9 mouse cellular contexts compared by ENCODE assay signal in the genomic region with DNA sequence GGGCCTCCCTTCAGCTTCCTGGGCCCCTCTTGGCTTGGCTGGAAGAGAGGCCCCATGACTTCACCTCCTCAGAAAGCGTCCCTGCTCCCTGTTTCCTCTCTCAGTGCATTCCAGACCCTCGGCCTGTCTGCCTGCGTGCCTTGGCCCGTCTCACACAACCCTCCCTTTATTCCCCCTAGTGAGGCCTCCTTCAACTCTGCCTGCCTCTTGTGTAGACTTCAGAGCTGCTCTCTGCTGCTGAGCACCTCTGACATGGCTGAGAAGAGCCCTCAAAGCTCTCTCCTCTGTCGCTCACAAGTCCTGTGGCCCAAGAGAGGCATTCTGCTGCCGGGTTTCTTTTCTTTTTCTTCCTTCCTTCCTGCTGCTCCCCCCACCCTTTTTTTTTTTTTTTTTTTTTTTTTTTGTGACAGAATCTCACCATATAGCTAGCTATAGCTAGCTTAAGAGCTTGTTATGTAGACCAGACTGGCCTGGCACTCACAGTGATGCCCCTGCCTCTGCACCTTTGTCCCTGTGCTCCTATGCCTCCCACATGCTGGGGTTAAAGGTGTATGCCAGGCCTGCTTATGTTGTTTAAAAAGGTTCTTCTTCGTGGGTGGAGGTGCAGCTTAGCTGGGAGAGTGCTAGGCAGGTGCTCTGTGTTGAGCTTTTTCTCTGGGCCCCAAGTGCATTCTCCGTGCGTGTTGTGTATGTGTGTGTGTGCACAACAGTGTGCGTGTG. TPM values are rescaled to one million over a fixed set of nuclear protein-coding genes. Genes with fewer than 3 reads are reported as not detected.
DNase-seq lines count a peak whose midpoint lies in the region; ATAC-seq and TF ChIP-seq lines count a peak whose summit lies in the region.
"Had no signal": no experiment of that assay in that cellular context is flagged by ENCODE, and none has a peak within 500 bp of the region (broad histone marks: within the 10 kb centered on the region; RNA-seq: fewer than 3 reads in every experiment).

No protein-coding gene starts in this region.

- H3K4me1 ChIP-seq in midbrain, embryonic 10.5 days, result peaks cover 39% of the 10 kb centered on the region
- H3K4me1 ChIP-seq in midbrain, postnatal 0 days (ENCODE audit: insufficient read depth, low read length), result no peaks in the 10 kb centered on the region
- peaks cover 46% of the 10 kb centered on the region for H3K4me1 ChIP-seq in heart, embryonic 16.5 days (ENCODE audit: control insufficient read depth, insufficient read depth, low read length)
- H3K4me1 ChIP-seq in liver, postnatal 0 days (ENCODE audit: insufficient read depth), result peaks cover 66% of the 10 kb centered on the region
- peaks cover 85% of the 10 kb centered on the region for H3K4me1 ChIP-seq in thymus, adult 2 months (replicated peaks; ENCODE audit: control insufficient read depth, insufficient read depth, low read length)

- H3K36me3 ChIP-seq in midbrain, embryonic 10.5 days, result no peaks in the 10 kb centered on the region
- no peaks in the 10 kb centered on the region for H3K36me3 ChIP-seq in midbrain, postnatal 0 days (ENCODE audit: insufficient read depth, low read length)
- no peaks in the 10 kb centered on the region for H3K36me3 ChIP-seq in heart, embryonic 16.5 days (ENCODE audit: control insufficient read depth, insufficient read depth)
- H3K36me3 ChIP-seq in liver, postnatal 0 days (replicated peaks; ENCODE audit: insufficient read depth, low read length), result peaks cover 8% of the 10 kb centered on the region; the same call in 1 of the 2 replicates
- peaks cover 16% of the 10 kb centered on the region for H3K36me3 ChIP-seq in thymus, adult 2 months (ENCODE audit: control insufficient read depth, insufficient read depth, low read length)

- no peak for TF ChIP-seq EP300 in liver, postnatal 0 days (IDR thresholded peaks at IDR 0.05; ENCODE audit: low read depth)

- H3K9ac ChIP-seq in midbrain, postnatal 0 days (replicated peaks; ENCODE audit: low read length, poor library complexity, severe bottlenecking), result no peak overlapping the region
- peak overlapping the region; percentile 69 for H3K9ac ChIP-seq in heart, embryonic 16.5 days (ENCODE audit: low read length)
- peak overlapping the region; percentile 27 for H3K9ac ChIP-seq in liver, postnatal 0 days (replicated peaks)

- peak; percentile 36; the same call in 1 of the 2 replicates for TF ChIP-seq POLR2A in thymus, adult 2 months (IDR thresholded peaks at IDR 0.05; ENCODE audit: control insufficient read depth, extremely low read depth, insufficient read depth, low read length, poor library complexity)

- no peak for ATAC-seq in midbrain, postnatal 0 days (ENCODE audit: low FRiP score)
- ATAC-seq in heart, embryonic 16.5 days (replicated peaks; ENCODE audit: extremely low read depth, insufficient read depth, low FRiP score), result peak; percentile 83
- ATAC-seq in liver, postnatal 0 days, result no peak
- no peak for ATAC-seq in erythroblast, adult 5-6 weeks (replicated peaks; ENCODE audit: low FRiP score, poor library complexity, severe bottlenecking)

- no peaks in the 10 kb centered on the region for H3K27me3 ChIP-seq in midbrain, embryonic 10.5 days (ENCODE audit: low read depth, poor library complexity, severe bottlenecking)
- no peaks in the 10 kb centered on the region for H3K27me3 ChIP-seq in midbrain, postnatal 0 days (ENCODE audit: insufficient read depth, low read length)
- H3K27me3 ChIP-seq in heart, embryonic 16.5 days (ENCODE audit: control insufficient read depth, insufficient read depth, low read length), result no peaks in the 10 kb centered on the region
- H3K27me3 ChIP-seq in liver, postnatal 0 days (ENCODE audit: insufficient read depth, low read length), result no peaks in the 10 kb centered on the region
- no peaks in the 10 kb centered on the region for H3K27me3 ChIP-seq in thymus, adult 2 months (ENCODE audit: control insufficient read depth, insufficient read depth, low read length)

- no peak overlapping the region for H3K4me3 ChIP-seq in midbrain, embryonic 10.5 days
- no peak overlapping the region for H3K4me3 ChIP-seq in midbrain, postnatal 0 days (ENCODE audit: low read depth, low read length)
- H3K4me3 ChIP-seq in heart, embryonic 16.5 days (ENCODE audit: low read length), result no peak overlapping the region
- no peak overlapping the region for H3K4me3 ChIP-seq in liver, postnatal 0 days (ENCODE audit: low read depth, low read length)
- peak overlapping the region; percentile 5 for H3K4me3 ChIP-seq in thymus, adult 2 months (ENCODE audit: control insufficient read depth, insufficient read depth, low read length)
- H3K4me3 ChIP-seq: myocyte had no signal

- H3K4me2 ChIP-seq in midbrain, postnatal 0 days (ENCODE audit: low read depth, low read length, poor library complexity, severe bottlenecking), result no peak overlapping the region
- H3K4me2 ChIP-seq in heart, embryonic 16.5 days (ENCODE audit: low read depth, low read length), result peak overlapping the region; percentile 30
- H3K4me2 ChIP-seq in liver, postnatal 0 days (ENCODE audit: low read depth, low read length), result peak overlapping the region; percentile 27; the same call in 1 of the 2 replicates

- no peak for DNase-seq in midbrain, embryonic 10.5 days (ENCODE audit: low spot score)
- no peak for DNase-seq in midbrain, postnatal 0 days (ENCODE audit: low spot score)
- no peak for DNase-seq in liver, postnatal 0 days
- peak; percentile 60 for DNase-seq in thymus, adult 2 months
- DNase-seq in left cerebral cortex, adult 9 months (ENCODE audit: low spot score in 2 of 2), result no peak
- DNase-seq in adrenal gland, postnatal 4 days (ENCODE audit: low spot score in 2 of 2), result no peak

- no peaks in the 10 kb centered on the region for H3K9me3 ChIP-seq in midbrain, embryonic 10.5 days (replicated peaks)
- no peaks in the 10 kb centered on the region for H3K9me3 ChIP-seq in midbrain, postnatal 0 days (ENCODE audit: low read length)
- no peaks in the 10 kb centered on the region for H3K9me3 ChIP-seq in heart, embryonic 16.5 days (replicated peaks; ENCODE audit: control insufficient read depth, low read length)
- no peaks in the 10 kb centered on the region for H3K9me3 ChIP-seq in liver, postnatal 0 days (ENCODE audit: low read length)

- TF ChIP-seq CTCF in midbrain, postnatal 0 days (IDR thresholded peaks at IDR 0.05), result no peak
- no peak for TF ChIP-seq CTCF in liver, postnatal 0 days (IDR thresholded peaks at IDR 0.05; ENCODE audit: low read depth)
- no peak for TF ChIP-seq CTCF in thymus, adult 2 months (IDR thresholded peaks at IDR 0.05; ENCODE audit: borderline replicate concordance, control insufficient read depth, extremely low read depth, insufficient read depth, low read length, poor library complexity)

- 53% methylated on average over 10 of the region's 10 CpGs for WGBS in midbrain, embryonic 10.5 days
- 51% methylated on average over 10 of the region's 10 CpGs for WGBS in midbrain, postnatal 0 days
- 26% methylated on average over 10 of the region's 10 CpGs for WGBS in heart, embryonic 16.5 days
- WGBS in liver, postnatal 0 days (ENCODE audit: insufficient replicate concordance), result 37% methylated on average over 10 of the region's 10 CpGs
- 20% methylated on average over 10 of the region's 10 CpGs for WGBS in thymus, adult 2 months

- peak overlapping the region; percentile 79 for H3K27ac ChIP-seq in midbrain, embryonic 10.5 days (replicated peaks)
- no peak overlapping the region; the same call in 1 of the 2 replicates for H3K27ac ChIP-seq in midbrain, postnatal 0 days (ENCODE audit: low read depth, low read length)
- H3K27ac ChIP-seq in heart, embryonic 16.5 days (ENCODE audit: low read length), result peak overlapping the region; percentile 93
- peak overlapping the region; percentile 74 for H3K27ac ChIP-seq in liver, postnatal 0 days (ENCODE audit: low read depth)
- H3K27ac ChIP-seq in thymus, adult 2 months (ENCODE audit: control insufficient read depth, insufficient read depth, low read length), result peak overlapping the region; percentile 93

RNA-seq across cellular contexts. Expression of gene Ccnd3, which starts 22.9 kb away (rescaled TPM):
- 270 and 341 TPM in 2 replicates for polyA plus RNA-seq in midbrain, embryonic 10.5 days (2016; fragmentation: Nextera tagmentation; extraction: Ambion mirVana)
- total RNA-seq in midbrain, postnatal 0 days (2014; rRNA removed), result 37.2 and 41.1 TPM in 2 replicates
- 52.6 and 57.0 TPM in 2 replicates for polyA plus RNA-seq in midbrain, postnatal 0 days (2015; fragmentation: Nextera tagmentation; extraction: Ambion mirVana)
- polyA plus RNA-seq in heart, embryonic 16.5 days (2015; fragmentation: Nextera tagmentation; extraction: Ambion mirVana), result 412 and 420 TPM in 2 replicates
- polyA plus RNA-seq in liver, postnatal 0 days (2015; fragmentation: Nextera tagmentation; extraction: Ambion mirVana), result 249 and 250 TPM in 2 replicates
- 1,622 and 2,069 TPM in 2 replicates for polyA plus RNA-seq in thymus, adult 2 months (2012; rRNA removed)
- total RNA-seq in erythroblast, adult 5-6 weeks (2015; ENCODE audit: low replicate concordance), result 85.3 and 115 TPM in 2 replicates
- 64.3 and 65.9 TPM in 2 replicates for total RNA-seq in erythroblast, adult 5-6 weeks (2017; ENCODE audit: low replicate concordance)
- 100 to 1,000 TPM; 198 to 200 TPM for total RNA-seq in adrenal gland, postnatal 4 days (2021)

RNA-seq across cellular contexts. Expression of gene Taf8, which starts 25.6 kb away (rescaled TPM):
- 31.4 and 33.8 TPM in 2 replicates for polyA plus RNA-seq in midbrain, embryonic 10.5 days (2016; fragmentation: Nextera tagmentation; extraction: Ambion mirVana)
- total RNA-seq in midbrain, postnatal 0 days (2014; rRNA removed), result 15.1 and 25.1 TPM in 2 replicates
- polyA plus RNA-seq in midbrain, postnatal 0 days (2015; fragmentation: Nextera tagmentation; extraction: Ambion mirVana), result 11.5 and 12.3 TPM in 2 replicates
- 20.3 and 20.8 TPM in 2 replicates for polyA plus RNA-seq in heart, embryonic 16.5 days (2015; fragmentation: Nextera tagmentation; extraction: Ambion mirVana)
- polyA plus RNA-seq in liver, postnatal 0 days (2015; fragmentation: Nextera tagmentation; extraction: Ambion mirVana), result 6.5 and 8.1 TPM in 2 replicates
- polyA plus RNA-seq in thymus, adult 2 months (2012; rRNA removed), result 68.2 and 74.3 TPM in 2 replicates
- total RNA-seq in erythroblast, adult 5-6 weeks (2015; ENCODE audit: low replicate concordance), result 34.5 and 36.5 TPM in 2 replicates
- 47.1 and 67.9 TPM in 2 replicates for total RNA-seq in erythroblast, adult 5-6 weeks (2017; ENCODE audit: low replicate concordance)
- total RNA-seq in adrenal gland, postnatal 4 days (2021), result 10 to 100 TPM; 31.7 to 38.1 TPM
